In the genomic region with DNA sequence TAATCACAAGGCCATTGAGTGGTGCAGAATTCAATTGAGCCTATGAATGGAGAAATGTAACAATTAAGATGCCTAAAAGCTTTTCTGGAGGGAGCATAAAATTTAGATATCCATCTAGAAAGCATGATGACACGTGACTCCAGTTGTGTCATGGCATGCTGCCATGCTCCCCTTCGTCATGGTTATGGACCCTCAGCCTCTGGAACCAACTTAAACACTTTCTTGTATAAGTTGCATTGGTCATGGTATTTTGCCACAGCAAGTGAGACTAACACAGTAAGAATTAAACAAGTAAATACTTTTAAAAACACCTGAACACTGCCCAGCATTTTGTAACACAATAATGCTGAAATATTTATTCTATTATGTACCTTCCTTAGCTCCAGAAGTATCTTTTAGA, we compare ENCODE assay signal across 18 mouse cellular contexts.
A peak's percentile ranks its signal among the peaks of the same experiment; 100 is the strongest.
DNase-seq lines count a peak whose midpoint lies in the region; ATAC-seq and TF ChIP-seq lines count a peak whose summit lies in the region.
"Had no signal": no experiment of that assay in that cellular context is flagged by ENCODE, and none has a peak within 500 bp of the region (broad histone marks: within the 10 kb centered on the region; RNA-seq: fewer than 3 reads in every experiment).

No protein-coding gene starts in this region.

- H3K27me3 ChIP-seq in midbrain, embryonic 14.5 days (ENCODE audit: control insufficient read depth, insufficient read depth, low read length), result no peaks in the 10 kb centered on the region
- H3K27me3 ChIP-seq: embryonic facial prominence, embryonic 12.5 days; forebrain, embryonic 12.5 days; heart, embryonic 12.5 days; hindbrain, embryonic 15.5 days had no signal

- H3K9me3 ChIP-seq in midbrain, embryonic 14.5 days (ENCODE audit: control insufficient read depth, low read length), result no peaks in the 10 kb centered on the region
- H3K9me3 ChIP-seq: embryonic facial prominence, embryonic 12.5 days; forebrain, embryonic 12.5 days; heart, embryonic 12.5 days; hindbrain, embryonic 15.5 days had no signal

- no peaks in the 10 kb centered on the region for H3K36me3 ChIP-seq in midbrain, embryonic 14.5 days (ENCODE audit: control insufficient read depth, insufficient read depth, low read length)
- H3K36me3 ChIP-seq: embryonic facial prominence, embryonic 12.5 days; forebrain, embryonic 12.5 days; G1E; heart, embryonic 12.5 days; hindbrain, embryonic 15.5 days had no signal

- ATAC-seq in midbrain, embryonic 14.5 days (ENCODE audit: low FRiP score, low TSS enrichment), result 0 out of 2 replicates have a peak, but pooled peaks have one; percentile 49
- ATAC-seq: CD4-positive, CD25-positive, alpha-beta regulatory T cell, adult 4 months had no signal

- 0 out of 2 replicates have a peak, but pooled peaks cover 2% of the 10 kb centered on the region for H3K4me1 ChIP-seq in midbrain, embryonic 14.5 days (ENCODE audit: control insufficient read depth, insufficient read depth, low read length)
- H3K4me1 ChIP-seq: embryonic facial prominence, embryonic 12.5 days; forebrain, embryonic 12.5 days; heart, embryonic 12.5 days; hindbrain, embryonic 15.5 days had no signal

- H3K27ac ChIP-seq in midbrain, embryonic 14.5 days (replicated peaks; ENCODE audit: low read depth, low read length), result no peak overlapping the region
- H3K27ac ChIP-seq: embryonic facial prominence, embryonic 12.5 days; forebrain, embryonic 12.5 days; hindbrain, embryonic 15.5 days had no signal

- H3K9ac ChIP-seq in midbrain, embryonic 14.5 days (replicated peaks; ENCODE audit: low read length), result no peak overlapping the region
- H3K9ac ChIP-seq: embryonic facial prominence, embryonic 12.5 days; forebrain, embryonic 12.5 days; heart, embryonic 12.5 days; hindbrain, embryonic 15.5 days had no signal

- no peak overlapping the region for H3K4me3 ChIP-seq in midbrain, embryonic 14.5 days (replicated peaks; ENCODE audit: low read depth, low read length)
- H3K4me3 ChIP-seq: embryonic facial prominence, embryonic 12.5 days; forebrain, embryonic 12.5 days; heart, embryonic 12.5 days; hindbrain, embryonic 15.5 days had no signal

- no peak overlapping the region for H3K4me2 ChIP-seq in midbrain, embryonic 14.5 days (ENCODE audit: low read length)
- H3K4me2 ChIP-seq: embryonic facial prominence, embryonic 12.5 days; forebrain, embryonic 12.5 days; heart, embryonic 12.5 days; hindbrain, embryonic 15.5 days had no signal

- intact Hi-C loops in left cerebral cortex, postnatal 4 days (cut with DNase I), result no loop called here
- intact Hi-C loops in left cerebral cortex, postnatal 14 days (cut with DNase I), result no loop called here

- WGBS in midbrain, embryonic 14.5 days, result 10% methylated on average over 2 of the region's 2 CpGs

- no peak for TF ChIP-seq CTCF in brain, embryonic 14.5 days (IDR thresholded peaks at IDR 0.05; ENCODE audit: borderline replicate concordance, extremely low read depth, insufficient read depth, insufficient read length)

- DNase-seq in cerebellum, postnatal 10 days, result peak; percentile 26 to 28
- DNase-seq in cerebellum, postnatal 4 days (ENCODE audit: low spot score in 2 of 2), result no peak
- peak; percentile 30 for DNase-seq in left cerebral cortex, postnatal 4 days
- no peak for DNase-seq in left cerebral cortex, postnatal 14 days (ENCODE audit: low spot score in 2 of 2)
- peak; percentile 44 for DNase-seq in brain, embryonic 14.5 days (ENCODE audit: low read depth)
- peak; percentile 48 for DNase-seq in midbrain, embryonic 14.5 days
- no peak for DNase-seq in adipocyte (ENCODE audit: low spot score)
- DNase-seq: adrenal gland, postnatal 14 days; B cell, adult 2 months; cerebellum, adult 18-20 months; cerebellum, adult 9-11 months; gastrocnemius, postnatal 25 days had no signal

- no peak for TF ChIP-seq POLR2A in brain, embryonic 14.5 days (IDR thresholded peaks at IDR 0.05; ENCODE audit: borderline replicate concordance, extremely low read depth, insufficient read depth, insufficient read length, poor library complexity, severe bottlenecking)

Comparison
In these comparisons a context has a peak if more than half of its experiments do, and no peak if none do; other contexts are left out.
1. DNase-seq: peak in cerebellum, postnatal 10 days (2 of 2), left cerebral cortex, postnatal 4 days (single experiment), brain, embryonic 14.5 days (single experiment) and midbrain, embryonic 14.5 days (single experiment); none in cerebellum, postnatal 4 days (0 of 2), left cerebral cortex, postnatal 14 days (0 of 2) and adipocyte (single experiment).